Mouse (Mus musculus) kidney, adult 9 months (tissue): Measurements from ENCODE around the gene Cptp.

ENCODE experiments used
- DNase-seq: peaks from one replicate; pipeline ENCODE4 v3.0.0; 2022

Cptp gene

GRCm38 (mm10) chr4:155840076-155841002 lies 28.9 kb downstream of the Cptp start:
- no peak for DNase-seq

GRCm38 (mm10) chr4:155839483-155839910 lies 29.7 kb downstream of the Cptp start, which contains the start of gene Mxra8:
Mxra8 (plus strand) TSS chr4:155839680.
- DNase-seq = peak; percentile 83

- no peak for DNase-seq
Observed at GRCm38 (mm10) chr4:155838187-155839153, 30.8 kb downstream of the Cptp start.

GRCm38 (mm10) chr4:155837404-155838010 lies 31.7 kb downstream of the Cptp start:
- peak; percentile 52 for DNase-seq

GRCm38 (mm10) chr4:155833836-155834235 lies 35.4 kb downstream of the Cptp start:
- DNase-seq = peak; percentile 90

GRCm38 (mm10) chr4:155833234-155833633 lies 36.0 kb downstream of the Cptp start:
- DNase-seq = no peak

GRCm38 (mm10) chr4:155832321-155832720 lies 36.9 kb downstream of the Cptp start:
- DNase-seq = no peak

- peak; percentile 52 for DNase-seq
Observed at GRCm38 (mm10) chr4:155831831-155832230, 37.4 kb downstream of the Cptp start.

- peak; percentile 96 for DNase-seq
Observed at GRCm38 (mm10) chr4:155831205-155831766, 38.0 kb downstream of the Cptp start, which contains the start of gene Aurkaip1. Aurkaip1 (plus strand) TSS chr4:155831272.

GRCm38 (mm10) chr4:155830596-155830995 lies 38.6 kb downstream of the Cptp start:
- peak; percentile 47 for DNase-seq

- DNase-seq = no peak
Observed at GRCm38 (mm10) chr4:155829866-155830265, 39.4 kb downstream of the Cptp start.

GRCm38 (mm10) chr4:155823443-155823842 lies 45.8 kb downstream of the Cptp start:
- no peak for DNase-seq

GRCm38 (mm10) chr4:155821025-155821424 lies 48.2 kb downstream of the Cptp start:
- no peak for DNase-seq

GRCm38 (mm10) chr4:155817533-155817932 lies 51.7 kb downstream of the Cptp start:
- peak; percentile 40 for DNase-seq
